Mouse (Mus musculus) macrophage (primary cell): ENCODE results near the gene Pnpla8. TPM values are rescaled to one million over a fixed set of nuclear protein-coding genes. Genes with fewer than 3 reads are reported as not detected.
"Not testable (repeated sequence)": the region's sequence is repeated elsewhere in the genome, so short reads cannot be mapped to it uniquely, and the experiment has no call there.

Experiments
- H3K27ac ChIP-seq: fragments of 350-480 bp; formaldehyde crosslinking; 2 replicates; pipeline ENCODE4 v1.9.0; 2021
- H3K36me3 ChIP-seq: fragments of 350-480 bp; formaldehyde crosslinking; 2 replicates; pipeline ENCODE4 v1.9.0; 2021; ENCODE audit errors: inconsistent target
- H3K4me3 ChIP-seq: fragments of 350-480 bp; formaldehyde crosslinking; 2 replicates; pipeline ENCODE4 v1.9.0; 2021; ENCODE audit errors: inconsistent target
- H3K79me2 ChIP-seq: fragments of 350-480 bp; formaldehyde crosslinking; 2 replicates; pipeline ENCODE4 v1.9.0; 2021; ENCODE audit errors: inconsistent target
- WGBS: methylation state at CpG from one replicate; pipeline ENCODE4 v1.1.7; 2026; ENCODE audit warnings: inconsistent platforms; ENCODE audit not compliant: missing documents; 5-methylcytosine and 5-hydroxymethylcytosine counted together
- polyA plus RNA-seq: library from polyadenylated mRNA; stranded (reverse); fragments of 250-400 nt; gene quantifications from 3 replicates; pipeline ENCODE4 v1.2.4, GENCODE M21; 2018; ENCODE audit warnings: inconsistent platforms

The Pnpla8 gene
- polyA plus RNA-seq, 1 experiment from 2014 or later, result 63.5 TPM

- 98% methylated on average over 3 of the region's 3 CpGs for WGBS
- Histone ChIP-seq H3K27ac (no peak overlapping the region), H3K4me3 (no peak overlapping the region), H3K36me3 (no peaks in the 10 kb centered on the region), H3K79me2 (no peaks in the 10 kb centered on the region)
Measured at GRCm38 (mm10) chr12:44245739-44246138, 24.6 kb downstream of the Pnpla8 start.

DNA sequence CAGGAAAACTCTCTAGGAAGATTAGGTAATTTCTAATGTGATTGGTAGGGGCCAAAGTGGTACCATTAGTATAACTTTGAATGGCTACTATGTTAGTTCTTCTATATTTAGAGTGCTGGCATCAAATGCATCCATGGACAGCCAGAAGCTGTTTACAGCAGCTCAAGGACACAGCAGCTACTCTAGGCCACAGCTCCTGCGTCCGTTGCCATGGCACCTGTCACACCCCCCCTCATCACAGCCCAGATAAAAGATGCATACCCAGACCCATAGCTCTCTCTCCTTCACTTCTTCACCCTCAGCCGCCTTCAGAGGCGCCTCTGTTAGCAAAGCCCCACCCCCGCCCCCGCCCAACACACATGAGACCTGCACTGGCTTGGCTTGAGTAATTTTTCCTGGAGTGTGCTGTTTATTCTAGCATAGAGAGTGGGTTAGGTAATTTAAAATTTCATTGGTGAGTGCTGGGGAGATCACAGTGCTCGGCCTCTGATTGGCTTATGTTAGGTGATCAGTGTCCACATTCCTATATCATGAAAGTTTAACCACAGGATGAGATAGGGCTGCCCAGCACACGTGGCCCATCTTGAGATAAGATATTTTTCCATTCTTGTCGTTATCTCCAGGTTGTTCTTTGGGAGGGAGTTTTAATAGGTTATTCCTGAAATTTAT is 27.3 kb downstream of the Pnpla8 start:
- H3K36me3 ChIP-seq, result no peaks in the 10 kb centered on the region
- H3K79me2 ChIP-seq, result no peaks in the 10 kb centered on the region
- 87% methylated on average over 9 of the region's 9 CpGs for WGBS

DNA sequence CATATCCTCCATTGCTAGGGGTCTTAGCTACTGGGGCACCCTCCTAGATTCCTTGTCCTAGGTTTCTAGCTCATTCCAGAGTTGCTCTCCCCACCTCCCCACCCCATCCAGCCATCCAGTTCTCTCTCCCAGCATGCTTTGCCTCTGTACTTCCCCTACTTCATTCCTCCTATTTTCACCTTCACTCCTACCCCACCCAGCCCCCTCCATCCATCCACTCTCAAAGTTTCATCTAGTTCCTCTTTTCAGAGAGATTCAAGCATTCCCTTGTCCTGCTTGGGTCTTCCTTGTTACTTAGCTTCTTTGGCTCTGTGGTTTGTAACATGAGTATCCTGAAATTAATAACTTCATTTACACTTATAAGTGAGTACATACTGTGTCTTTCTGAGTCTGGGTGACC is 41.4 kb downstream of the Pnpla8 start:
- Histone ChIP-seq H3K79me2 (no peaks in the 10 kb centered on the region), H3K36me3 (no peaks in the 10 kb centered on the region), H3K27ac (no peak overlapping the region), H3K4me3 (no peak overlapping the region)

More for the DNA sequence above, 27.3 kb downstream of the Pnpla8 start:
- no peak overlapping the region for H3K27ac ChIP-seq
- no peak overlapping the region for H3K4me3 ChIP-seq

- Histone ChIP-seq H3K79me2 (peaks cover 10% of the 10 kb centered on the region), H3K4me3 (no peak overlapping the region), H3K27ac (no peak overlapping the region), H3K36me3 (no peaks in the 10 kb centered on the region)
- 45% methylated on average over 3 of the region's 3 CpGs for WGBS
Measured at GRCm38 (mm10) chr12:44265651-44266050, 44.5 kb downstream of the Pnpla8 start.

DNA sequence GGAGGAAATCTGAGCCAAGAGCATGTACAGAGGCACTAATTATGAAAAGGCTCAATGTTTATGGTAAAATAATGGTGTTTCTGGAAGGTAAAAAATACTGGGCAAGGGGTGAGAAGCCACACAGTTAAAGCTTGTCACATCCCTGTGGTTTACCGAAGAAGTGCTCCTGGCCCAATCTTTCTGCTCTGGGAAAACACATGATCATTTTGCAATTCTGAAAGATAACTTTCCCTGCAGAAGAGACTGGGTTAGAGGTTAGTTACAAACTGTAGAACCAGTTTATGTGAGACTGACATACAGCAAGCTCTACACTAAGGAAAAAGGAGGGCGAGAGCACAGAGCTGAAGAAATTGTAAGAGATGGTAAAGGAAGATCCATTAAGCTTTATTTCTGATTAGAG is 46.0 kb downstream of the Pnpla8 start:
- no peaks in the 10 kb centered on the region for H3K36me3 ChIP-seq
- H3K4me3 ChIP-seq, result no peak overlapping the region
- no peak overlapping the region for H3K27ac ChIP-seq
- peaks cover 25% of the 10 kb centered on the region for H3K79me2 ChIP-seq
- WGBS, result 100% methylated on average over 2 of the region's 2 CpGs

GRCm38 (mm10) chr12:44268728-44269302 is 47.6 kb downstream of the Pnpla8 start:
- peak overlapping the region; percentile 63 for H3K4me3 ChIP-seq
- under 1% methylated on average over 21 of the region's 38 CpGs for WGBS
- peak overlapping the region; percentile 56 for H3K27ac ChIP-seq
- H3K36me3 ChIP-seq, result no peaks in the 10 kb centered on the region
- peaks cover 41% of the 10 kb centered on the region for H3K79me2 ChIP-seq

- 1% methylated on average over 37 of the region's 46 CpGs for WGBS
- peaks cover 47% of the 10 kb centered on the region for H3K79me2 ChIP-seq
Measured at GRCm38 (mm10) chr12:44269311-44269831, 48.2 kb downstream of the Pnpla8 start.

GRCm38 (mm10) chr12:44274125-44274835 is 53.1 kb downstream of the Pnpla8 start:
- Histone ChIP-seq H3K36me3 (no peaks in the 10 kb centered on the region), H3K27ac (peak overlapping the region; percentile 58; the same call in 1 of the 2 replicates), H3K4me3 (no peak overlapping the region), H3K79me2 (peaks cover 94% of the 10 kb centered on the region)
- WGBS, result 90% methylated on average over 6 of the region's 6 CpGs

More at GRCm38 (mm10) chr12:44269311-44269831, 48.2 kb downstream of the Pnpla8 start:
- Histone ChIP-seq H3K27ac (peak overlapping the region; percentile 57), H3K36me3 (no peaks in the 10 kb centered on the region), H3K4me3 (peak overlapping the region; percentile 50)

DNA sequence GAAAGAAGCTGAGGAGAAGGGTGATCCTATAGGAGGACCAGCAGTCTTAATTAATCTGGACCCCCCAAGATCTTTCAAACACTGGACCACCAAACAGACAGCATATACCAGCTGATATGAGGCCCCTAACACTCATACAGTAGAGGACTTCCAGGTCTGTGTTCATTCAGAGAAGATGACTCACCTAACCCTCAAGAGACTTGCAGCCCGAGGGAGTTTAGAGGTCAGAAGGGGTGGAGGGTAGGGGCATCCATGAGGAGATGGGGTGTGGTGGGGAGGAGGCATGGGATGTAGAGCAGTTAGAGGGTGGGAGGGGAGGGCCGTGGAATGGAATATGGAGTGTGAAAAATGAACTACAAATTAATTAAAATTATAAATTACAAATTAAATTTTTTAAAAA is 59.0 kb downstream of the Pnpla8 start:
- 80% methylated on average over 1 of the region's 2 CpGs for WGBS
- H3K4me3 ChIP-seq, H3K27ac ChIP-seq: not testable (repeated sequence)
- H3K36me3 ChIP-seq, result peaks cover 15% of the 10 kb centered on the region; the same call in 1 of the 2 replicates
- peaks cover 71% of the 10 kb centered on the region for H3K79me2 ChIP-seq

GRCm38 (mm10) chr12:44281534-44281933 is 60.4 kb downstream of the Pnpla8 start:
- peaks cover 15% of the 10 kb centered on the region; the same call in 1 of the 2 replicates for H3K36me3 ChIP-seq

DNA sequence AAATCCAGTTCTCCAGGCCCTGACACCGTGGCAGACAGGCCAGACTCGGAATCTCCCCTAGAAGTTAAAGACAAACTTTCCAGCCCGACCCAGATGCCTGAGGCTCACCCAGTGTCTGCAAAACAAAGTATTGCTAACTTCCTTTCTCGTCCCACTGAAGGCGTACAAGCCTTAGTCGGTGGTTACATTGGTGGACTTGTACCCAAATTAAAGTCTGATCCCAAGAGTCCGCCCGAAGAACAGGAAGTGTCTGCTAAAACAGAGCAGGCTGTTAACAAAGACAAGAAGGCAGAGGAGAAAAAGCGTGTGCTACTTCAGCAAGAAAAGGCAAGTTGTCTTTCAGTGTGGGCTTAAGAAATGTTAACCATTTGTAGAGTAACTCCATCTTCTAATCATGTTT is 62.2 kb downstream of the Pnpla8 start:
- no peak overlapping the region for H3K4me3 ChIP-seq
- no peak overlapping the region for H3K27ac ChIP-seq
- H3K79me2 ChIP-seq, result peaks cover 39% of the 10 kb centered on the region
- WGBS, result 40% methylated on average over 9 of the region's 9 CpGs
- H3K36me3 ChIP-seq, result peaks cover 15% of the 10 kb centered on the region; the same call in 1 of the 2 replicates

More at GRCm38 (mm10) chr12:44281534-44281933, 60.4 kb downstream of the Pnpla8 start:
- WGBS, result 91% methylated on average over 3 of the region's 3 CpGs
- H3K27ac ChIP-seq, result no peak overlapping the region
- H3K4me3 ChIP-seq, result no peak overlapping the region
- H3K79me2 ChIP-seq, result peaks cover 57% of the 10 kb centered on the region

GRCm38 (mm10) chr12:44286992-44287391 is 65.8 kb downstream of the Pnpla8 start:
- no peak overlapping the region for H3K4me3 ChIP-seq
- H3K36me3 ChIP-seq, result peaks cover 25% of the 10 kb centered on the region
- H3K79me2 ChIP-seq, result peaks cover 3% of the 10 kb centered on the region; the same call in 1 of the 2 replicates
- 94% methylated on average over 4 of the region's 8 CpGs for WGBS
- no peak overlapping the region for H3K27ac ChIP-seq

GRCm38 (mm10) chr12:44292281-44292680 is 71.1 kb downstream of the Pnpla8 start:
- Histone ChIP-seq H3K79me2 (no peaks in the 10 kb centered on the region), H3K4me3 (no peak overlapping the region), H3K27ac (no peak overlapping the region), H3K36me3 (peaks cover 20% of the 10 kb centered on the region)

DNA sequence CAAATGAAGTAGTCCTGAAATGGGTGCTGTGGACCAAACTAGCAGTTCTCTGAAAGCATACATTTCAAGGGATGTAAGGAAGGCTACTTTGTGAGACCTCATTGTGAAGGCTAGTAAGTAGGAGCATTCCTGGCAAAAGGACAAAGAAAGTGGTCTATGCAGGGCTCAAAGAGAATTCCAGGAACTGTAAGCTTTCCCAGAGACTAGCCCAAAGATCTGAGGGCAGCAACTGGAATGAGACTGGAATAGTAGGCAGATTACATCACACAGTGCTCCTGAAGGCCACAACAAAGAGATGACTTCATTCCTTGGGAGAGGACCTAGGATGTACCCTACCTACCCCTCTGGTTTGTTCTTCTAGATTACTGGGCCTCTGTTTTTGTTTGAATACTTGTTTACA is 79.6 kb downstream of the Pnpla8 start:
- Histone ChIP-seq H3K27ac (no peak overlapping the region), H3K4me3 (no peak overlapping the region), H3K36me3 (peaks cover 30% of the 10 kb centered on the region; the same call in 1 of the 2 replicates), H3K79me2 (no peaks in the 10 kb centered on the region)

- Histone ChIP-seq H3K4me3 (no peak overlapping the region), H3K79me2 (no peaks in the 10 kb centered on the region), H3K27ac (no peak overlapping the region), H3K36me3 (peaks cover 27% of the 10 kb centered on the region; the same call in 1 of the 2 replicates)
- 88% methylated on average over 1 of the region's 1 CpGs for WGBS
Measured at GRCm38 (mm10) chr12:44304012-44304411, 82.8 kb downstream of the Pnpla8 start.
